Mouse (Mus musculus) thymus, adult 2 months (tissue): ENCODE measurements at regions not wholly inside any gene's neighbourhood (a gene's known extent, or its start where the extent isn't known, plus 50 kb on each side); places are given as distances from the start of the nearest gene placed in this dataset.

ENCODE experiments used
- CTCF ChIP-seq: fragments of 200-500 bp; IDR thresholded peaks from 2 replicates; pipeline ENCODE4 v1.5.1; 2012; ENCODE audit warnings: mild to moderate bottlenecking, control low read depth, low read length, moderate library complexity, borderline replicate concordance; ENCODE audit not compliant: control insufficient read depth, poor library complexity, insufficient read depth; ENCODE audit errors: extremely low read depth
- POLR2A ChIP-seq: fragments of 200-500 bp; IDR thresholded peaks from 2 replicates; pipeline ENCODE4 v1.6.1; 2012; ENCODE audit warnings: mild to moderate bottlenecking, low read length, control low read depth, moderate library complexity; ENCODE audit not compliant: control insufficient read depth, poor library complexity, insufficient read depth; ENCODE audit errors: extremely low read depth

DNA sequence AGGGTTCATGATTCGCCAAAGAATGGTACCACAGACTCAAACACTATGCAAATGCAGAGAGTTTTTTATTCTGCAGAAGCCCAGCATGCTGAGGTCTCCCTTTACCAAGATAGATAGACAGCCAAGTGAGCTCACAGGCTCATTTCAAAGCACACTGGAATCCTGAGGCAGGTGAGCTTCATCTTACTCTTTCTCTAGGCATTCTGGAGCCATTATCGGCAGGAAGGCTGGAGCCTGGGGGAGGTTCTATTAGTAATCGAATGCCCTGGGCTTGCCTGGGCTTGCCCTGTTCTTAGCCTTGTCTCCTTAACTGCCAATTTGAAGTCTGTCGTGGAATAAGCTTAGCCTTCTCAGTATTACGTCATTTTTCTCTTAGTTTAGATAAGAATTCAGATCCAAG lies 121.6 kb upstream of the Trim24 start:
- TF ChIP-seq CTCF = no peak
- TF ChIP-seq POLR2A = no peak
